Mouse (Mus musculus) left cerebral cortex, postnatal 25 days (tissue): ENCODE measurements around the gene Efna4. TPM values are rescaled to one million over a fixed set of nuclear protein-coding genes. Genes with fewer than 3 reads are reported as not detected.

ENCODE experiments used
- DNase-seq, 2 experiments: peaks; one replicate each; pipeline ENCODE4 v3.0.0; 2022; ENCODE audit warnings: low spot score in 2 of 2, mixed read lengths in 1 of 2
- intact Hi-C: fragments of 180-260 bp; cut with DNase I; formaldehyde crosslinking; loops from one replicate; pipeline ENCODE4 v1.15.1; 2025
- total RNA-seq, 2 experiments: library from RNA; stranded (reverse); gene quantifications; 2 replicates each; pipeline ENCODE4 v1.2.3; 2021

The Efna4 gene
- total RNA-seq, 2 experiments from 2014 or later: 0.27 to 0.37 TPM

- DNase-seq: no peak
- intact Hi-C loops: no loop called here
Observed at GRCm38 (mm10) chr3:89337062-89337720, 637 bp downstream of the Efna4 start.

GRCm38 (mm10) chr3:89336529-89336928 is 1.3 kb downstream of the Efna4 start:
- intact Hi-C loops: no loop called here
- DNase-seq: no peak

GRCm38 (mm10) chr3:89333053-89333452 is 4.8 kb downstream of the Efna4 start:
- intact Hi-C loops: no loop called here
- no peak for DNase-seq

GRCm38 (mm10) chr3:89332476-89332875 is 5.4 kb downstream of the Efna4 start:
- DNase-seq: no peak
- intact Hi-C loops: no loop called here

GRCm38 (mm10) chr3:89332013-89332412 is 5.8 kb downstream of the Efna4 start:
- intact Hi-C loops: no loop called here
- peak in 1 of 2 experiments; percentile 36 for DNase-seq

GRCm38 (mm10) chr3:89331561-89331960 is 6.3 kb downstream of the Efna4 start:
- intact Hi-C loops: no loop called here
- DNase-seq: no peak

- intact Hi-C loops: no loop called here
- no peak for DNase-seq
Observed at GRCm38 (mm10) chr3:89330948-89331347, 6.9 kb downstream of the Efna4 start.

- intact Hi-C loops: no loop called here
- DNase-seq: no peak
Observed at GRCm38 (mm10) chr3:89330346-89330745, 7.5 kb downstream of the Efna4 start.

GRCm38 (mm10) chr3:89328623-89329022 is 9.2 kb downstream of the Efna4 start:
- DNase-seq: no peak
- intact Hi-C loops: no loop called here

GRCm38 (mm10) chr3:89327371-89327870 is 10.4 kb downstream of the Efna4 start:
- DNase-seq: no peak

GRCm38 (mm10) chr3:89325882-89326281 is 11.9 kb downstream of the Efna4 start:
- intact Hi-C loops: no loop called here
- no peak for DNase-seq

More at GRCm38 (mm10) chr3:89327371-89327870, 10.4 kb downstream of the Efna4 start:
- intact Hi-C loops: no loop called here

GRCm38 (mm10) chr3:89322514-89323165 is 15.2 kb downstream of the Efna4 start, which contains the start of gene Efna3:
Gene Efna3, minus strand, starts transcription at chr3:89322965.
- intact Hi-C loops: loop anchor here (5.0 kb wide), 1 partner anchor 640 kb away; the partner anchor contains the start of gene Atp8b2
- peak; percentile 88 to 93 for DNase-seq

- intact Hi-C loops: loop anchor here (5.0 kb wide), 1 partner anchor 640 kb away; the partner anchor contains the start of gene Atp8b2
- no peak for DNase-seq
Observed at GRCm38 (mm10) chr3:89322131-89322500, 15.7 kb downstream of the Efna4 start.

- peak; percentile 44 to 55 for DNase-seq
- intact Hi-C loops: loop anchor here (5.0 kb wide), 1 partner anchor 641 kb away; the partner anchor contains the start of gene Atp8b2
Observed at GRCm38 (mm10) chr3:89321183-89322130, 16.4 kb downstream of the Efna4 start.

GRCm38 (mm10) chr3:89320581-89321182 is 17.1 kb downstream of the Efna4 start:
- intact Hi-C loops: loop anchor here (5.0 kb wide), 1 partner anchor 642 kb away; the partner anchor contains the start of gene Atp8b2
- DNase-seq: peak; percentile 59 to 61

GRCm38 (mm10) chr3:89319591-89320350 is 18.1 kb downstream of the Efna4 start:
- DNase-seq: peak; percentile 54 to 66
- intact Hi-C loops: loop anchor here (5.0 to 10.0 kb wide), 3 partner anchors 365 to 643 kb away; partner anchors contain the start of genes Ash1l, Atp8b2 and Dap3

GRCm38 (mm10) chr3:89318971-89319590 is 18.7 kb downstream of the Efna4 start:
- DNase-seq: no peak
- intact Hi-C loops: loop anchor here (5.0 to 10.0 kb wide), 2 partner anchors 364 to 538 kb away; partner anchors contain the start of genes Ash1l and Dap3

- DNase-seq: no peak
- intact Hi-C loops: loop anchor here (5.0 to 10.0 kb wide), 2 partner anchors 364 to 539 kb away; partner anchors contain the start of genes Ash1l and Dap3
Observed at GRCm38 (mm10) chr3:89318316-89318715, 19.5 kb downstream of the Efna4 start.
